Mouse (Mus musculus): ENCODE data around the gene Acot12.

Gene Acot12

DNA sequence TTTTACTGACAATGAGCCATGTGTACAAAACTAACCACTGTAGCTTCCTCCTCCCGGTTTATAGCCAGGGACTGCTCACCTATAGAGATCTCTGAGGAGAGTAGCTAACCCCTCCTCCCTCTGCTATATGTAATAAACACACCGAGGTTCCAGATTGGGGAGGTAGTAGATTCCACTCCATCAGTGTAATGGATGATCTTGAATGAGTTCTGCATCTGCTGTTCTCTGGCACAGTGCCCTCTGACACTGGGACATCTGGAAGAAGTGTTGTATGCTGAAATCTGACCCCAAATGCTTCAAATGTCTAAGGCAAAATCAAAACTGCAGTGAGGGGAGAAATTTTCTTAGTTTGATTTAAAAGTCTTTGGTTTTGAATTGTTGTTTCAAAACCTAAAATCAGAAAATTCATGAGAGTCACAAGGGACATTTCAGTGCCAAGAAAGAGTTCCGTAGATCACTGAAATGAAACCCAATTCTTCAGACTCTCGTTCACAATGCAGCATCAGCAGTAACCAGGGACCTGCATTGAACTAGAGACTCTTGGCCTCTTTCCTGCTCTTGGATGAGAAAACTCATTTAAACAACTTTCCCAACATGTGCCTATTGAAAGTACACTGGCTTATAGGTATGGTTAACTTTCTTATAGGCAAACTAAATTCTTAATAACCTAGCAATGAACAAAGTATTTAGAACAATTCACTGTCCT lies 83.7 kb downstream of the Acot12 start:
- no peak for DNase-seq (ENCODE audit: low spot score in 2 of 2)

DNA sequence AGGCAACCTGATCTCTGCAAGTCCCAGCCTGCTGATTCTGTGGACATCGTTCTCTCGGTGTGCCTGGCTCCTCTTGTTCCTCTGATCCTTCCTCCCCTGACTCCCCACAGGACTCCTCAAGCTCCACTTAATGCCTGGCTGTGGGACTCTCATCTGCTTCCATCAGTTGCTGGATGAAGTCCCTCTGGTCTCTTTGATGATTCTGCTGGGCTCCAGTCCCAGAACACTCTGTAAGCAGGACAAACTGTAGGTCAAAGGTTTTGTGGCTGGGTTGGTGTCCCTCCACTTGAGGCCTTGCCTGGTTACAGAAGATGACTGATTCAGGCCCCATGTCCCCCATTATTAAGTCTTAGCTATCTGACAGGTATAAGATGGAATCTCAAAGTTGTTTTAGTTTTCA lies 84.8 kb downstream of the Acot12 start:
- no peak for DNase-seq (ENCODE audit: low spot score in 2 of 2)

DNA sequence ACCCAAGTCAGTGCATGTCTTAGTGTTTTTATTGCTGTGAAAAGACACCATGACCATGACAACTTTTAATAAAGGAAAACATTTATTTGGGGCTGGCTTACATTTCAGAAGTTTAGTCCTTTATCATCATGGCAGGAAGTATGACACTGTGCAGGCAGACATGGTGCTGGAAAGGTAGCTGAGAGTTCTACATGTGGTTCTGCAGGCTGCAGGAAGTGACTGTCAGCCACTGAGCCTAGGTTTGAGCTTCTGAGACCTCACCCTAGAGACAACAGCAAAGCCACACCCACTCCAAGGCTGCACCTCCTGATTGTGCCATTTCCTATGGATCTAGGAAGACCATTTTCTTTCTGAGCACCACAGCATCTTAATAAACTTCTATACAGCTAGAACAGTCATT lies 86.6 kb downstream of the Acot12 start:
- no peak for DNase-seq (ENCODE audit: low spot score in 2 of 2)
